Mouse (Mus musculus) hindbrain, embryonic 11.5 days (tissue): ENCODE measurements around the gene Rnasek. TPM values are rescaled to one million over a fixed set of nuclear protein-coding genes. Genes with fewer than 3 reads are reported as not detected.
A peak's percentile ranks its signal among the peaks of the same experiment; 100 is the strongest.

Experiments used
- ATAC-seq: fragments of 200-750 bp; cut with Nextera tagmentation; 2 replicates; pipeline ENCODE4 v1.8.0; 2017; ENCODE audit warnings: mild to moderate bottlenecking, moderate TSS enrichment, moderate library complexity; ENCODE audit not compliant: low FRiP score
- DNase-seq: peaks from one replicate; pipeline ENCODE4 v3.0.0-alpha.2; 2015; ENCODE audit warnings: low spot score
- H3K27ac ChIP-seq: fragments of 300-500 bp; sonication (generic); 2 replicates; pipeline ENCODE4 v1.5.1; 2014; ENCODE audit warnings: mild to moderate bottlenecking, low read depth, low read length
- H3K27me3 ChIP-seq: fragments of 300-500 bp; sonication (generic); 2 replicates; pipeline ENCODE4 v1.6.1; 2014; ENCODE audit warnings: mild to moderate bottlenecking, low read length, moderate library complexity, mixed read lengths; ENCODE audit not compliant: control insufficient read depth, insufficient read depth
- H3K36me3 ChIP-seq: fragments of 300-500 bp; sonication (generic); 2 replicates; pipeline ENCODE4 v1.6.1; 2014; ENCODE audit warnings: mild to moderate bottlenecking, low read length, moderate library complexity, mixed read lengths; ENCODE audit not compliant: control insufficient read depth, insufficient read depth
- H3K4me1 ChIP-seq: fragments of 300-500 bp; sonication (generic); replicated peaks from 2 replicates; pipeline ENCODE4 v1.6.1; 2014; ENCODE audit warnings: low read length, mixed read lengths; ENCODE audit not compliant: control insufficient read depth, insufficient read depth
- H3K4me2 ChIP-seq: fragments of 300-500 bp; sonication (generic); replicated peaks from 2 replicates; pipeline ENCODE4 v1.6.1; 2014; ENCODE audit warnings: mild to moderate bottlenecking, low read depth, low read length
- H3K4me3 ChIP-seq: fragments of 300-500 bp; sonication (generic); 2 replicates; pipeline ENCODE4 v1.5.1; 2014; ENCODE audit warnings: low read depth, low read length
- H3K9ac ChIP-seq: fragments of 300-500 bp; sonication (generic); 2 replicates; pipeline ENCODE4 v1.6.1; 2014; ENCODE audit warnings: low read depth, low read length
- H3K9me3 ChIP-seq: fragments of 300-500 bp; sonication (generic); 2 replicates; pipeline ENCODE4 v1.6.1; 2016; ENCODE audit warnings: low read length; ENCODE audit not compliant: control insufficient read depth
- WGBS: fragments of 180-500 bp; shearing (Covaris S2); extraction: QIAGEN DNeasy Blood & Tissue Kit; methylation state at CpG from one replicate; pipeline ENCODE4 v1.1.7; 2014; 5-methylcytosine and 5-hydroxymethylcytosine counted together
- polyA plus RNA-seq: library from polyadenylated mRNA; unstranded; fragments of >200 nt; fragmentation: Nextera tagmentation; extraction: Ambion mirVana; gene quantifications from 2 replicates; pipeline ENCODE4 v1.2.1, GENCODE M21; 2014

Gene Rnasek
- polyA plus RNA-seq, 1 experiment from 2014 or later: 146 TPM

- DNase-seq (no peak), ATAC-seq (no peak)
- Histone ChIP-seq H3K9me3 (no peaks in the 10 kb centered on the region), H3K36me3 (no peaks in the 10 kb centered on the region), H3K27ac (no peak overlapping the region), H3K4me1 (no peaks in the 10 kb centered on the region), H3K27me3 (no peaks in the 10 kb centered on the region), H3K4me2 (no peak overlapping the region), H3K4me3 (no peak overlapping the region), H3K9ac (no peak overlapping the region)
- 96% methylated on average over 1 of the region's 1 CpGs for WGBS
These were observed 26.8 kb upstream of the Rnasek start for GRCm38 (mm10) chr11:70266405-70266804.

- H3K4me3 ChIP-seq: no peak overlapping the region
- no peaks in the 10 kb centered on the region for H3K27me3 ChIP-seq
- no peaks in the 10 kb centered on the region for H3K36me3 ChIP-seq
- H3K4me1 ChIP-seq: no peaks in the 10 kb centered on the region
- no peaks in the 10 kb centered on the region for H3K9me3 ChIP-seq
- H3K27ac ChIP-seq: no peak overlapping the region
- no peak for DNase-seq
- H3K4me2 ChIP-seq: no peak overlapping the region
- ATAC-seq: no peak
- 76% methylated on average over 4 of the region's 4 CpGs for WGBS
- no peak overlapping the region for H3K9ac ChIP-seq
These were observed 26.2 kb upstream of the Rnasek start for GRCm38 (mm10) chr11:70265819-70266218.

GRCm38 (mm10) chr11:70265252-70265651 is 25.6 kb upstream of the Rnasek start:
- Histone ChIP-seq H3K9ac (no peak overlapping the region), H3K4me1 (no peaks in the 10 kb centered on the region), H3K36me3 (no peaks in the 10 kb centered on the region), H3K9me3 (no peaks in the 10 kb centered on the region), H3K27me3 (no peaks in the 10 kb centered on the region), H3K4me2 (no peak overlapping the region), H3K27ac (no peak overlapping the region), H3K4me3 (no peak overlapping the region)
- no peak for ATAC-seq
- no peak for DNase-seq
- 53% methylated on average over 3 of the region's 3 CpGs for WGBS

DNA sequence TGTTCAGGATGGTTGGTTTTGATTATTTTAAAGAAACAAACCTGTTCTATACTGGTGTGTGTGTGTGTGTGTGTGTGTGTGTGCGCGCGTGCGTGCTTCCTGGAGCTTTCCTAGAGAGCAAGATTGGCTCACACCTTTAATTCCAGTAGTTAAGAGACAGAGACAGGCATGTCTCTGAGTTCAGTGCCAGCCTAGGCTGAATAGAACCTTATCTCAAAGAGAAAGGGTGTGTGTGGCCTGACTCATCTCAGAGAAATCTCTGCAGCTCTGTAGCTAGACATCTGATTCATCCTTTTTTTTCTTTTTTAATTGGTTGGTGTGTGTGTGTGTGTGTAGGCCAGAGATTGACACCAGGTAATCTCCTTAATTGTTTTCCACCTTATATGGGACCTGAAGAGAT is 19.4 kb upstream of the Rnasek start:
- ATAC-seq (no peak), DNase-seq (no peak)
- Histone ChIP-seq H3K27me3 (peaks cover 16% of the 10 kb centered on the region), H3K4me1 (no peaks in the 10 kb centered on the region; the same call in 1 of the 2 replicates), H3K4me3 (no peak overlapping the region), H3K9me3 (no peaks in the 10 kb centered on the region), H3K4me2 (no peak overlapping the region), H3K36me3 (no peaks in the 10 kb centered on the region), H3K27ac (no peak overlapping the region), H3K9ac (no peak overlapping the region)
- 91% methylated on average over 4 of the region's 4 CpGs for WGBS

DNA sequence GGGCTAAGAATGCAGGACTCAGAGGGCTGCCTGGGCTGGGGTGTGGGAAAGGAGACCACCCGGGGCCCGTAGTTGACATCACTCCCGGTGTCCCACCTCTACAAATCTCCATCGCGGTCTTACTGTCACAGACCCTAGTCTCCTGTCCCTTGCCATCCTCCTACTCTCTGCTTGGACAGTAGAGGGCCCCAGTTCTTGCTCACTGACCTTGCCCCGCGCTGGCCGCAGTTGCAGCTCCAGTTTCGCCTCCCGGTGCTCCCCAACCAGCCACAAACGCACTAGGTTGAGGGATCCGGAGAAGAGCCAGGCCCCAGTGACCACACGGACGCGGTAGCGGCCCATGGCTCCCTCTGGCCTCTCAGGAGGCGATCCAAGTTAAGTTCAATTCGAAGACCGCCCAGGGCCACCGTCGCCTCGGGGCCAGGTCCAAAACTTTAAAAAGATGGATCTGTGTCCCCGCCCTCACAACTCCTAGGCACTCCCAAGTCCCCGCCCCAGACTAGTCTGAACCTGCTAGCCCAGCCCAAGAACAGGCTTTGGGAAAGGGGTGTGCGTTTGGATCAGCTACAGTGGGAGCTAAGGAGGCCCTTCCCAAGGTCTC is 15.4 kb upstream of the Rnasek start, which contains the start of gene Alox12:
Alox12 (minus strand) TSS at position 423 of the 601 bp plus-strand sequence.
- Histone ChIP-seq H3K9me3 (no peaks in the 10 kb centered on the region), H3K36me3 (no peaks in the 10 kb centered on the region), H3K9ac (0 out of 2 replicates have a peak within 1 kb of the TSS, but pooled peaks have one; percentile 31), H3K4me1 (no peaks in the 10 kb centered on the region; the same call in 1 of the 2 replicates), H3K4me2 (peak within 1 kb of the TSS; percentile 42), H3K27me3 (peaks cover 34% of the 10 kb centered on the region), H3K4me3 (peak within 1 kb of the TSS; percentile 19), H3K27ac (no peak within 1 kb of the TSS)
- peak; percentile 41 for DNase-seq
- 1% methylated on average over 25 of the region's 25 CpGs for WGBS
- no peak for ATAC-seq

GRCm38 (mm10) chr11:70254337-70254736 is 14.7 kb upstream of the Rnasek start:
- peak overlapping the region; percentile 19; the same call in 1 of the 2 replicates for H3K4me3 ChIP-seq
- no peaks in the 10 kb centered on the region; the same call in 1 of the 2 replicates for H3K4me1 ChIP-seq
- ATAC-seq (no peak), DNase-seq (no peak)
- H3K27me3 ChIP-seq: peaks cover 34% of the 10 kb centered on the region
- H3K36me3 ChIP-seq: no peaks in the 10 kb centered on the region
- no peaks in the 10 kb centered on the region for H3K9me3 ChIP-seq
- WGBS: 5% methylated on average over 18 of the region's 18 CpGs
- no peak overlapping the region for H3K27ac ChIP-seq
- H3K4me2 ChIP-seq: peak overlapping the region; percentile 42; the same call in 1 of the 2 replicates
- H3K9ac ChIP-seq: no peak overlapping the region

GRCm38 (mm10) chr11:70251853-70252252 is 12.2 kb upstream of the Rnasek start:
- Histone ChIP-seq H3K4me3 (no peak overlapping the region), H3K36me3 (no peaks in the 10 kb centered on the region), H3K27ac (no peak overlapping the region), H3K27me3 (peaks cover 34% of the 10 kb centered on the region), H3K4me1 (no peaks in the 10 kb centered on the region; the same call in 1 of the 2 replicates), H3K9me3 (no peaks in the 10 kb centered on the region), H3K4me2 (no peak overlapping the region), H3K9ac (no peak overlapping the region)
- DNase-seq (no peak), ATAC-seq (no peak)
- 84% methylated on average over 8 of the region's 8 CpGs for WGBS

- no peak overlapping the region for H3K4me3 ChIP-seq
- H3K9me3 ChIP-seq: no peaks in the 10 kb centered on the region
- no peaks in the 10 kb centered on the region for H3K36me3 ChIP-seq
- DNase-seq (no peak), ATAC-seq (no peak)
- no peaks in the 10 kb centered on the region; the same call in 1 of the 2 replicates for H3K4me1 ChIP-seq
- H3K9ac ChIP-seq: no peak overlapping the region
- H3K27me3 ChIP-seq: peaks cover 30% of the 10 kb centered on the region
- H3K4me2 ChIP-seq: no peak overlapping the region
- 76% methylated on average over 11 of the region's 11 CpGs for WGBS
- H3K27ac ChIP-seq: no peak overlapping the region
These were observed 10.5 kb upstream of the Rnasek start for GRCm38 (mm10) chr11:70250150-70250549.

DNA sequence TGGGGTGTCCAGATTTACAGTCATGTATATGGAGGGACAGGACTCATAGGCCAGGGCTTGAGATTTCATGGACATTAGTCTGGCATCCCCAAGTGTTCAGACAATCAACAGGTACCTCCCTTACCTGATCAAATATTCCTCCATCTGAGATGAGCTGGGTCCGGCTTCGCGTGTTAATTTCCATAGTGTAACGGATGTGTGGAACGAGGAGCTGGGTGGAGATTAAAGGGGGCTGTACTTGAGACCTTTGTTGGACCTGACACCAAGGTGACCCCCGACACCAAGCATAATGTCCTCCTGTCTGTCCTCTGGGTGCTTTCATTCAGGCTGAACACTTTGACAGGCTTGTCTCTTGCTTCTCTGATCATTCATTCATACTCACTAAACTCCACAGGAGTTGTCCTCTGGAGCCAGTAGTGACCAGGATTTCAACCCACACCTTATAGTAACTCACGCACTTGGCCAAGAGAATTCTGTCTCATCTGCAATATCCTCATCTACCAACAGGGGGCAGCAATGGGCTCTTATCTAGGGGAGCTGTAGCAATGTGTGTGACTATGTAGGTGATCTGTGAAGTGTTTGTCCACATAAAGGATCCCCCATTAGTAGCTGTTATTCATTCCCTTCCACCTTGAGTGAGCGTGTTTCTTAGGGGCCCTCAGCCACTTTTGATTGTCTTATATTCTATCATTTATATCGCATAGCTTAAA is 7.6 kb upstream of the Rnasek start:
- Histone ChIP-seq H3K27me3 (peaks cover 2% of the 10 kb centered on the region), H3K4me2 (no peak overlapping the region), H3K4me1 (no peaks in the 10 kb centered on the region), H3K36me3 (no peaks in the 10 kb centered on the region), H3K9me3 (no peaks in the 10 kb centered on the region), H3K4me3 (no peak overlapping the region), H3K27ac (no peak overlapping the region), H3K9ac (no peak overlapping the region)
- WGBS: 47% methylated on average over 9 of the region's 9 CpGs
- ATAC-seq (no peak), DNase-seq (peak; percentile 82)
